Mouse (Mus musculus) 3T3-L1 (cell line): ENCODE results near the gene Olfr1357.

ENCODE experiments used
- DNase-seq: peaks from one replicate; pipeline ENCODE4 v3.0.0-alpha.2; 2015; ENCODE audit warnings: low read depth, low spot score

The Olfr1357 gene

DNA sequence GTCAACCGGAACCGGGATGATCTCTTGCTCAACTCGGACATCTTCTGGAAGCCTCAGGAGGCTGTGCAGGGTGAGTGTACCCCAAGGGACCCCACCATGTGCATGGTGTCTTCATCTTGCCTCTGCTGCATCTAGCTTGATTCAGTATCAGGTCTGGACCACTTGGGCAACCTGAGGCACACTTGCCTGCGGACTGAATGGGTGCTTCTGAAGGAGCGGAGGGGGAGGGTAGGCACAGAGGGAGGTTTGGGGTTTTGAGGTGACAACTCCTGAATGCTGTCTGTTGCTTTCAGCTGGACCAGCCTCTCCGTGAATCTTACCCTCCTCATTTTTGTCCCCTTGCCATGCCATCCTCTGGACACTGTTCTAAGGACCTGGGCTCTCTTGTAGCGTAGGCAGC is 36.8 kb downstream of the Olfr1357 start:
- no peak for DNase-seq

DNA sequence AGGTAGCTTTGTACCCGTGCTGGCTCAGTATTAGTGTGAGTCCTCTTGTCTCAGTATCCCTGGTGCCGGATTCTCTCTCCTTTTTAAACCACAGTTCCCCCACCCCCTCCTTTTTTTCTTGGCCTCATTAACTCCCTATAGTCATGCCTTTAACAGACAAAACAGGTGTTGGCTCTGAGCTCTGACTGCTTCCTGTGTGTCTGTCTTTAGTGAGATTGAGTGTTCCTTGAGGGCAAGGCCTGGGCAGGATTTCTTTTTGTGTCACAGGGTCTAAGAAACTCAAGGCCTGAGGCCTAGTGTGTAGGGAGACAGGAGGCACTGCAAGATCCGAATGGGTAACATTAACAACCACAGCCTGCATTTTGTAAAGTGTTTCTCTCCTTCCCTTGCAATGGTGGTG is 39.7 kb downstream of the Olfr1357 start:
- no peak for DNase-seq

DNA sequence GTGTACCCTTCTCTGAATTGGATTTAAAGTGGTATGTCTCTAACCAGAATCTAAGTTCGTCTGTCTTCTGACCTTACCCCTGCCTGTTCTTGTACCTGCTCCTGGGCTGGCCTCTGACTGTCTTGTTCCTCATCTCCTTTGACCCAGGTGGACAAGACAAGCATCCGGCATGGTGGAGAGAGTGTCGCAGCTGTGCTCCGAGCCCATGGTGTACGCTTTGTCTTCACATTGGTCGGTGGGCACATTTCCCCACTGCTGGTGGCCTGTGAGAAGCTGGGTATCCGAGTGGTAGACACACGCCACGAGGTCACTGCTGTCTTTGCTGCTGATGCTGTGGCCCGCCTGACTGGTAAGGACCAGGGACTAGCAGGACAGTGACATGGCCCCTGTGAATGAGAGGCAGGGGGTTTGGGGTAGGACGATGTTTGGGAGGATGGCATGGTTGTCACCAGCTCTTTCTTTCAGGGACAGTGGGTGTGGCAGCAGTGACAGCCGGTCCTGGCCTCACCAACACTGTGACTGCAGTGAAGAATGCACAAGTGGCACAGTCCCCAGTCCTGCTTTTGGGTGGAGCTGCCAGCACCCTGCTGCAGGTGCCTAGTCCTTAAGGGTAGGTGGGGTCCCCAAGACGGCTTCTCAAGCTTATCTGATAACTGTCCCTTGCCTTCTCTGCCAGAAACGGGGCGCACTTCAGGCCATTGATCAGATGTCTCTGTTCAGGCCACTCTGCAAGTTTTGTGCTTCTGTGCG is 41.3 kb downstream of the Olfr1357 start:
- no peak for DNase-seq

DNA sequence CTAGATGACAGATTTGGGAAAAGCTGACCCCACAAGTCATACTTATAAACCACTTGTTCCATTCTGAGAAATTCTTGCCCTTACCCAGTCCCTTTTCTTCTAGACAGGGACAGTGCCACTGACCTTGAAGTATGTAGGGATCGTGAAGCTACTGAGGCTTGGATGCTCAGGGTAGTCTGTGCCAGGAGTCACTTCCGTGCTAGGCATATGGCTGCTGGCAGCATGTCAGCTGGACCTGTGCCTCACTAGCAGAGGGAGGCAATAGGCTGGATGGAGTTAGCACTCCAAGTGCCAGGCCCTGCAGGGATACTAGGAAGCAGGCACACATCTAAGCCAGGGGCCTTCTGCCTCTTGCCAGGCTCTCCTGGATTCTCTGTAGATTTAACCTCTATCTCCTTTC is 42.2 kb downstream of the Olfr1357 start:
- peak; percentile 93 for DNase-seq

DNA sequence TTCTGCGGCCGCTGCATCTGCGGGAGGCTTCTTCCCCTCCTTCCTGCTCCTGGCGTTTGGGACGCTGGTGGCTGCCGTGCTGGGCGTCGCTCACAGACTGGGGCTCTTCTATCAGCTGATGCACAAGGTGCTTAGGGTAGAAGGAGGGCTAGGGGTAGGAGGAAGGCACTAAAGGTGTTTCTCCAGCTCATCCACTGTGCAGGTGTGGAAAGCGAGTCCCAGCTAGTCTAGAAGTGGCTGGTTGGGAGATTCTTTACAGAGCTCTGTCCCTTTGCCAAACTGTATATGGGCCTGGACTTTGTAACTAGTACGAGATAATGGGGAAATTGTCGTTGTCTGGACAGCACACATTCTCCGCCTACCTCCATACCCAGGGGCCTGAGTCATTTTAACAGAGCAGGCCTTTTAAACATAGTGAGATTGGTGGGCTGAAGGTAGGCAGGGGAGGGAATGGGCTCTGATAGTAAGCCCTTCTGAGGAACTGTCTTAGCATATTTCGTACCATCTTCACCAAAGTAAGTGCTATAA is 42.7 kb downstream of the Olfr1357 start:
- DNase-seq, result peak; percentile 74

DNA sequence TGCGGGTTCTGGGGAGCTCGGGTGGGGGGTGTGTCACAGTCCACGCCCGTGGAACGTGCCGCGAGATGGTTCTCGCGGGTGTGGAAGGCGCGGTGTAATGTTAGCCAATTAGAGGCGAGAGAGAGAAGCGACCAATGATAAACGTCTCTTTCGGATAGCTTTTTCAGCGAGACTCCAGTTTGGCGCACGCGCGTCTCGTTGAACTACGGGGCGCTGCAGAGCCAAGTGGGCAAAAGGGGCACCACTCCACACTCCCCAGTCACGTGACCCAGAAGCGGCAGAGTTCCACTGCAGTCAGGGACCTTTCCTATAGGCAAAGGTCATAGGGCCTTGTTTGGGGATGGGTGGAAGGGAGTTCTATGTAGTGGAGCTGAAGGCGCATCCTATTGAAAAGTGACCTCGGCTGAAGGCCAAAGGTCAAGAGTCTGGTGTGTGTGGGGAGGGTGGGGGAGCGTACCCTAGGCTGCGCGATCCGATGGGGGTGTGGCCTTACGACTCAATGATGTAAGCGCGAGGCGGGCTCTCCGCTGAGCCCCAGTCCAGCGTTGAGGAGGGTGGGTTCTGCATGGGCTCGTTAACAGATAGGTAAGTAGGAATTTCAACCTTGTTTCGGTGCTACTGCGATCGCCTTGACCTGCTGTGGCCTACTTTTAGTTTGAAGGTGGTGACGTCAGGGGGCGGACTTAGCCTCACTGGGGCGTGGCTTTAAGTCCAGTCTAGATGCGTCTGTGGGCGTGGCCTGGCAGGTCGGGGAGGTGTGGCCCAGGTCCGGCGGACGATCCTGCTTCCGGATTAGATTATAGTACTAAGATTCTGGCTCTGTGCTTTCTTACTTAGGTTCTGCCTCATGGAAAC is 43.4 kb downstream of the Olfr1357 start, which contains the start of gene Ilvbl:
Gene Ilvbl, plus strand, starts transcription at position 97 of the 855 bp plus-strand sequence.
- DNase-seq, result peak; percentile 98

DNA sequence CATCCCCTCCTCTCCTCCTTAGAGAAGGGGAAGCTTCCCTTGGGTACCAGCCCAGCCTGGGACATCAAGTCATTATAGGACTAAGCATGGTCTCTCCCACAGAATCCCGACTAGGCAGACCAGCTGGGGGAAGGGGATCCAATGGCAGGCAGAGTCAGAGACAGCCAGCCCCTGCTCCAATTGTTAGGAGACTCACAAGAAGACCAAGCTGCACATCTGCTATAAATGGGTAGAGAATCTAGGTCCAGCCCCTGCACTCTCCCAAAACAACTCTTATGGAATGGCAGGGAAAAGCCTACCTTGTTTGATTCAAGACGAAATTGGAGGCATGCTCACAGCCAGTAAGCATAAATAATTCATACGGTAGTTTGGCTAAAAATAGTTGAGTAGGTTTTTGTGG is 44.6 kb downstream of the Olfr1357 start:
- no peak for DNase-seq

DNA sequence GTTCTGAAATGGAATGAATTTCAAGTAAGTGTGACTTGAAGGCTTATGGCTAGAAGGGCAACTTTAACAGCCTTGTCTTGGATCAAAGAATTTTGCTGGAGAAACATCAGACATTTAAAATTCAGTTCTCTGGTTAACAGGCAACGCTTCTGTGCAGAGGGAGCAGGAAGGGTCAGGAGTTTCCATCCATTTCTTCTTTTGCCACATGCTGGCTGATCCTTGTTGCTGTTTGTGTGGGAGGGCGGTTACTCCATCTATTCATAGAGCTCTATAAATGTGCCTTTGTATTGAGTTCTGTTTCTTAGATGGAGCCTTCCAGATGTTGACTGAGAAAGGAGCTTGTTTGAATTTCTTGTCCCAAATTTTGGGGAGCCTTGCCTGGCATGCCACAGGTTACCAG is 47.0 kb downstream of the Olfr1357 start:
- peak; percentile 52 for DNase-seq

DNA sequence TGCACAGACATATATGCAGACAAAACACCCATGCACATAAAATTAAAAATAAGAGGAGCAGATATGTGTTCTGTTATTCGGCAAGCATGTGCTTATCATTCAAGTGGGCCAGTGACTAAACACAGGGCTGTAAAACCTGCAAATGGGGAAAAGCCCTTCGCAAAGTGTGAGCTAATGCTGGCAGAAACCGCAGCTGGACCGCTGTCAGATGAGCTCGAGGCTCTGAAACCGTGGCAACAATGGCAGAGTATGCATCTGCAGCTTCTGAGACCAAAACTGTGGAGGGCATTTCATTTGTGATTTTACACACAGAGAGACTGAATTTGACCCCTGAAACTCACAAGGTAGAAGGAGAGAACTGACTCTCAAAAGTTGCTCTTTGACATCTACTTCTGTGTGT is 47.5 kb downstream of the Olfr1357 start:
- peak; percentile 54 for DNase-seq

DNA sequence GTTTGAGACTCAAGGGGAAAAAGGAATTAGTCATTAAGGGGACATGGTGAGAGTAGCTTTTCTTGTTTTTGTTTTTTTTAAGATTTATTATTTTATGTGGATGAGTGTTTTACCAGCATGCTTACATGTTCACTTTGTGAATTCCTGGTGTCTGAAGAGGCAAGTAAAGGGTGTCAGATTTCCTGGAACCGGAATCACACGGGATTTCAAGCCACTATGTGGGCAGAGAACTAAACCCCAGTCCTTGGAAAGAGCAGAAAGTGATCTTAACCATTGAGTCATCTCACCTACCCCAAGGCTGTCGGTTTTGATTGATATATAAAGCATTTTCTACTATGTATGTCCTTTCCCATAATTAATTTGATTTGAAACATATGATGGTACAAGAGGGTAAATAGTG is 48.2 kb downstream of the Olfr1357 start:
- DNase-seq, result peak; percentile 83

DNA sequence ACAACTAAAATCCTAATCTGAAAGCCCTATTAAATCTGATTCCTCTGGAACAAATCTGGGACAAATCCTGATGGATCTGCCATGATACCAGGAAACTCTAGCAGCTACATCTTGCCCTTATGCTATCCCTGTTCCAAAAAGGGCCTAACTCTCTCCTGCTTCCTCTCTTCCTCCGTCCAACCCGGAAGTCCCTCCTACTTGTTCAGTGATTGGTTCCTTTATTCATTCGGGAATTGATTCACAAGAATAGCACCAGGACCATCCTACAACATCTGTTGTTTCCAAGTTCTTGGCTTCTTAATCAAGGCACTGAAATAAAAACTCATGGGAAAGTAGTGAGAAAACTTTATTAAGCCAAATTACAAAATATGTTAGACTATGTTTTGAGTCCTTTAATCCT is 48.7 kb downstream of the Olfr1357 start:
- DNase-seq, result peak; percentile 62

DNA sequence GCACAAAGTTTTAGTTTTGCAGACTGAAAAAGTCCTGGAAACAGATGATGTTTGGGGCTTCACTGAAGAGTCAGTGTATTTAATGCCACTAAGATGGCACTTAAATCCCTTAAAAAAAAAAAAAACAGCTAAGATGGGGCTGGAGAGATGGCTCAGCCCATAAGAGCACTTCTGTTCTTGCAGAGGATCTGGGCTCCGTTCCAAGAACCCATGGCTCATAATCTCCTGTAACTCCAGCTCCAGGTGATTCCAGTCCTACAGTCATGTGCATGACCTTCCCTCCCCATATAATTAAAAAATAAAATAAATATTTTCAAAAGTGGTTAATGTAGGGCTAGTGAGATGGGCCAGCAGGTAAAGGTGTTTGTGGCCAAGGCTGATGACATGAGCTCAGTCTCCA is 52.8 kb downstream of the Olfr1357 start:
- peak; percentile 59 for DNase-seq
